Mouse (Mus musculus) CD4-positive, CD25-positive, alpha-beta regulatory T cell, adult 4 months (primary cell): ENCODE results near the gene Wdr91. TPM values are rescaled to one million over a fixed set of nuclear protein-coding genes. Genes with fewer than 3 reads are reported as not detected.
A peak's percentile ranks its signal among the peaks of the same experiment; 100 is the strongest.

Experiments used
- ATAC-seq: one replicate; pipeline ENCODE4 v1.8.0; 2017
- polyA plus RNA-seq, 2 experiments: library from polyadenylated mRNA; unstranded; fragments of 100-300 nt; shearing (Covaris generic); gene quantifications; one replicate each; pipeline ENCODE4 v1.2.1; 2017

The Wdr91 gene
- polyA plus RNA-seq, 2 experiments from 2014 or later: 20.0 to 30.1 TPM

DNA sequence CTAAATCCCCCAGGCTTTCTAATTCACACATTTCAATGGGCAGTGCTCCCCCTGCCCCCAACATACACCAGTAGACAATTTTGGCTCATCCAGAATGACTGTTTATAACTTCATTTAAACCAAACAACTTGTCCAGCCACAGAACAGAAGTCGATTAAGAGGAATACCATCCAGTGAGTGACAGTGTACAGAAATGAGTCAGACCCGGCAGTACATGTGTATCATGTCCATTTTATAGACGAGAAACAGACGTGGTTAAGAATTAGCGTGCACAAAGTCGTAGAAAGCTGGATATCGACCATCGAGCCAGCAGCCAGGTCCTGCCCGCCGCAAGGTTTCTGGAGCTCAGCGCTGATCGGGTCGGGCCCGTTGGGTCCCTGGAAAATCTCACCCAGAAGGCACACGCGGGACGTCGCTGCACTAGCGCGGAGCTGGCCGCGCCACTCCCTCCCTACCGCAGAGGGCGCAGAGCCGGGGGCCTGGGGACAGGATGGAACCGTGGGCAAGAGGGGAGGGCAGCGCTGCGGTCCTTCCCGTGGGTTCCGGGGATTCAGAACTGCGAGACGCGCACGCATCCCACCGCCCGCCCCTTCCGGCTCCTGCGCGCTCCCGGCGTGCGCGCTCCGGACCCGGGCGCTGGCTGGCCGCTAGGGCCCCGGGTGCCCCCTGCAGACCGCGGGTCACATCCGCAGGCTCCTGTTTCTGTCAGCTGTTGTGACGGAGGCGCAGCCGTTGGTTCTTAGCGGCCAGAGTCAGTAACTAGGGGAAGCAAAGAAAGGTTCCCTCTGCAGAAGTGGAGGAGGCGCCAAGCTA, 33.0 kb downstream of the Wdr91 start, which contains the start of gene Cyren:
Gene Cyren (minus strand): TSS at position 552 of the 813 bp plus-strand sequence.
- peak; percentile 90 for ATAC-seq

DNA sequence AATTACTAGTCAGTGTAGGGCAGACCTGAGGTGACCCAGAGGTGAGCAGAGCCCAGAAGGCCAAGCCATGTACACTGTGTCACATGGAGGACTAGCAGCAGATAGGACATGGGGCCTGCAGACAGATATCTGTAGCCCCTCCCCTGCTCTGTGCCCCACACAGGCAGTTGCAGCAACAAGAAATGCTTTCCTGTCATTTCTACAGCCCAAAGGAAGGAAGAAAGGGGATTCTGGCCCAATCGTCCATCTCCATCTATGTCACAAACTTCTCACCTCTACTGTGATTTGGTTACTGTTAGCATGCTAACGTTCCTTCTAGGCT, 33.9 kb downstream of the Wdr91 start:
- ATAC-seq: no peak

GRCm38 (mm10) chr6:34875966-34876834, 34.5 kb downstream of the Wdr91 start:
- no peak for ATAC-seq

- ATAC-seq: peak; percentile 13
These were observed 35.4 kb downstream of the Wdr91 start for GRCm38 (mm10) chr6:34875268-34875761.

GRCm38 (mm10) chr6:34874101-34874921, 36.4 kb downstream of the Wdr91 start:
- ATAC-seq: no peak

GRCm38 (mm10) chr6:34872871-34873270, 37.8 kb downstream of the Wdr91 start:
- no peak for ATAC-seq

- no peak for ATAC-seq
These were observed 38.7 kb downstream of the Wdr91 start for GRCm38 (mm10) chr6:34871929-34872328.

DNA sequence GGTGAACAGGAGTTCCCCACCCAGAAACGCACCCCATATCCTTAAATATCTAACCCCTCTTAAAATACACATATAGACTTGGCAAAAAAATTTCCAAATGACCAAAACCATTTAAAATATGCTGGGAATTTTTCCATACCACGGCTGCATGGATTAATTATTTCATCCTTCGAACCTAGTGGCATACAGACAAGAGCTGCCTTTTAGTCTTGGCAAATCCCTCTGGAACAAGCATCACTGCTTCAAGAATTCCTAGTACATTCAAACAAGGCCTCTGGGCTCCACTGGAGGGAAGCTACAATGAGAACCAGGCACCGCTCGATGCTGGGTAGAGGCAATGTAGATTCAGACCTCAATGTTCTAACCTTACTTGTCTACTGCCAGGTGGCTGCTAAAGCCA, 40.0 kb downstream of the Wdr91 start:
- no peak for ATAC-seq

- no peak for ATAC-seq
These were observed 40.5 kb downstream of the Wdr91 start for GRCm38 (mm10) chr6:34870136-34870535.

GRCm38 (mm10) chr6:34869225-34869915, 41.3 kb downstream of the Wdr91 start:
- peak; percentile 91 for ATAC-seq

DNA sequence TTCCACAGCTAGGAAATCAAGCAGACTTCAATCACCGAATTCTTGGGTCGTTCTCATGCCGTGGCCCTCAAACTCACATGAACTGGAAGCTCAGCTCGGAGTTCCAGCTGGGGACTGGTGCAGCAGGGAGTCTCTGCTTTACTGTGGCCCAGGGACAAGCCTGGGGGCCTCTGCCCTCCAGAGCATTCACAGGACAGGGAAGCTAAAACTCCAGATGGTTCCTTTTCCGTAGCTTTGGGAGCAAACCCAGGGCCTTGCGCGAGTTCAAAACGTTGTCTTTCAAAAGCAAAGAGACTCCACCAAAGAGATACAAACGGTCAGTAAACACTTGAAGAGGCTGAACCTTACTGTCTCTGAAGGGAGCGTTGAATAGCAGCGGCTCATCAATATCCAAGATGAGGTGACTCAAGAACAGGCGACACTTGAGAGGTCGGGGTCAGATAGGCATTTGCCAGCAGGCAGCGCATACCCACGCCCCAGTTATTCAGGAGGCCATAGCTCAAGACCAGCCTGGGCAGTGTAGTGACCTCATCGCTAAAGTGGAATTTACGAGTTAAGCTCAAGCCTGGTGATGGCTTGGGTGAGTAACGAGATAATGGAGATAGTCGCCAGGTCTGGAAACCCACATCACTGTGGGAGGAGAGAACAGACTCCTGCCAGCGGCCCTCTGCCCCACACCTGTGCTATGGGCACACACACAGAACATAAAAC, 42.0 kb downstream of the Wdr91 start:
- peak; percentile 3 for ATAC-seq

DNA sequence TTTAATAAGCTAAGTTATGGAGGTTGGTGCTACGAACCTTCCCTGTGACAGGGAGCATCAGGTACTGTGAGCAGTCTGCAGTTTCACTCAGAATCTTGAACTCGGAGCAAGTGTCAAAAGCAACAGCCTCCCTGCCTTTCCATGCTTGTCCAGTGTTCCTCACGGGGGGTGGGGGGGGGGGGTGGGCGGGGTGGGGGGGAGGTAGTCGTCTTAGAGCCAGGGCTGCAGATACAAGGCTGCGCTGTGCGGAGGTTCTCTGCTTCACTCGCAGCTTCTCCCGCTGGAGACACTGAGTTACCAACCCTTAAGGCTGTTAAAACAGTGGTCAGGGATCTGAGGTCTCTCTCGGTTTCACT, 42.7 kb downstream of the Wdr91 start:
- no peak for ATAC-seq

DNA sequence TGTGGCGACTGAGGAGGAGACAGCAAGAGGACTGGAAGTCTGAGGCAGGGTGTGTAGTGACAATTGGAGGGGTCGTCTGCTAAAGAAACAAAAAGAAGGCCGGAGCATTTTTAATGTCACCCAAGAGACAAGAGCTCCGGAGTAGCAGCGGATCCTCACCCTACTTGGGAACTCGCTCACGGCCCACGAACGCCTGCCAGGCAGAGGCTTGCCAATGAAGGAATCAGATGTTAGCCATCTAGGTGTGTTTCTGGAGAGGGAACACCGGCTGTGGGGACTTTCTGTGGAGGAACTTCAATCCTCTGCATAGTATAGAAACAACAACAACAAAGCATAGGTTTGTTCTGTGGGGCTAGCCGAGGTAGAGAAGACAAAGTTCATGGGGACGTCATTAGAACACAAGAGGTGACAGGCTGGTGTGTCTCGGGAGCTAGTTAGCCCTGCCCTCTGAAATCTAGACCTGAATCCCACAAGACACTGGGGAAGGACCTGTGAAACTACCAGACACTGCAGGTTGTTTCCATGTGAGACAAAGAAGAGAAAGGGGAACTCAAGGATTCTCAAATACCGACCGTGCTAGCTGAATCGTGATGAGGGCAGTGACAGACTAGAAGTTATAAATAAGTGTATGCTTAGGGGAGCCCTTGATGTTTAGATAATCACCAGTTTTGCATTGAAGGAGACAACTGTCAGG, 43.2 kb downstream of the Wdr91 start:
- ATAC-seq: no peak

GRCm38 (mm10) chr6:34866786-34867185, 43.9 kb downstream of the Wdr91 start:
- ATAC-seq: no peak

DNA sequence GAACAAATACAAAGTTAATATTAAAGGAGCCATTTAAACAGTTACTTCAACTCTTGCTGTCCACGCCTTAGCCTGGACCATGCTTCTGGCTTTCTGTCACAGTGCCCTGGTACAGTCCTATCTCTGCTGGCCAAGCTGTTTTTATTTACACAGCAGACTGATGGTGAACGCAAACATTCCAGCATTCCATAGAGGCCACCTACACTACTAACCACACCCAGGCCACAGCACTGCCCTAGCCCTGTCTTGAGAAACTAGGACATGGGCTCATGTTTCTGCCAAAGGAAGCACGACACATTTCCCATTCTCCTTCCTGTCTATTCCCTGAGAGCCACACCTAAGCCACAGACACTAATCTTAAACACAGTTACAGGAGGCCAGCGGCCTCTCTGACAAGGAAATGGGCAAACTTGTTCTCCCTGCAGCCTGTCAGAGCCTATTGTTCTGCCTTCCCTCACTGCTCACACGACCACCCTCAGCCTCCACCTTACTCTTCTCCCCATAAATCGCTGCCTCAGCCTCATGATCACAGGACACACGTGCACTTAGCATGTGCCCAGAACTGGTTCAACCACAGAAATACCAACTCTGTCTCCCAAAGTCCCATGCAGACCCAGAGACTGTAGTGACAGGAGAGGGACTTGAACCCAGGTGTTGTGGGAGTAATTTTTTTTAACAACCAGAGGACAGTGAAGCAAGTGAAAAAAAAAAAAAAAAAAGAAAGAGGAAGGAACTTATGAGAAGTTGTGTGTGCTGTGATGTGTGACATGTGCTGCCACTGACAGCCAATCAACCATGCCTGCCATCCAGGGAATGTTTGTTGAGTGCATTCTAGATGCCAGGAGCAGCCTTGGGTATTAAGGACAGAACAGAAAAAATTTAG, 44.7 kb downstream of the Wdr91 start:
- ATAC-seq: no peak

DNA sequence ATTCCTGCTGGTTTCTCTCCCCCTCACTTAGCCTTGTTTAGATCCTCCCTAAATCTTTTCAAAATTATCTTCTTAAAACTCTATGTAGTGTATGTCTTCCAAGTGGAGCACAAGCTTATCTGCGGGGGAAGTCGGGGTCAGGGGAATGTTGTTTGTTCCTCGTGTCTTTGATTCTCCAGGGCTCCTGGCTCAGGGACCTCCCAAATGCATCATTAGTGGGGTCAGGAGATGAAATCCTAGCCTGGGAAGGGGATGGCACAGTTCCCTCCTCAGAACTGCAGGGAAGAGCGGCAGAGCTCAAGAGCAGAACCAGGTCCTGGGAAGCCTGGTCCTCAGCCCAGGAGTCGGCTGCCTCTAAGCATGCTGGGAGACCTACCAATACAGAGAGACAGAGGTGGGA, 45.5 kb downstream of the Wdr91 start:
- no peak for ATAC-seq

DNA sequence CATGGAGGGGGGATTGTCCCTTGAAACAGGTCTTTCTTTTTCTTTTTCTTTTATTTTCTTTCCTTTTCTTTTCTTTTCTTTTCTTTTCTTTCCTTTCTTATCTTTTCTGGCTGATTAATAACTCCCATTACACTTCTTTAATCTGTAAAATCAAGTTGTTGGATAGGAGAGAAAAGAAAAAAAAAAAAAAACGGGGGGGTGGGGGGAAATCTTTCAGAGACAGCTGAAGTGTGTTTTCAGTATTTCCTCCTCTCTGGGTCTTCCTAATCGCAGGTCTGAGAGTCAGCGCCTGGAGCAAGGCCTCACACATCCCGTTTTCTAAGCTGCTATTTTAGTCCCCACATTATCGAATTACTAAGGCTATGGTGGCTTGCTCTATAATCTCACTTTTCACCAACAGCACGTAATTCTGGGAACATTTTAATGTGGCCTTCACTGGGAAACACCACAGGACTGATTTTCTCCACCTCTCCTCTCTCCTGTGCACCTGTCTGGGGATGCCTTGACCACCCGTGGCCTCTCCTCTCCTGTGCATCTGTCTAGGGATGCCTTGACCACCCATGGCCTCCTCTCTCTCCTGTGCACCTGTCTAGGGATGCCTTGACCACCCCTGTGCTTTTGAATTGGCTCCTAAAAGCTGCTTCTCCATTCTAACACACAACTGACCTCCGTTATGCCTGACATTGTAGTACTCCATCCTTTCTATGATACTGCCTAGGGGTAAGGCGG, 46.7 kb downstream of the Wdr91 start:
- no peak for ATAC-seq

GRCm38 (mm10) chr6:34862791-34863403, 47.8 kb downstream of the Wdr91 start, which contains the start of gene Tmem140:
Tmem140 (plus strand) TSS chr6:34863146.
- ATAC-seq: peak; percentile 88
